Mouse (Mus musculus) embryonic fibroblast, embryonic 13.5 days (primary cell): Measurements from ENCODE around the gene Atp5d. TPM values are rescaled to one million over a fixed set of nuclear protein-coding genes. Genes with fewer than 3 reads are reported as not detected.

Experiments
- H3K27ac ChIP-seq: 2 replicates; pipeline ENCODE4 v1.5.1; 2012; ENCODE audit warnings: low read length, control low read depth, inconsistent platforms; ENCODE audit not compliant: insufficient read depth
- H3K4me1 ChIP-seq: 2 replicates; pipeline ENCODE4 v1.6.1; 2011; ENCODE audit warnings: low read length; ENCODE audit not compliant: control insufficient read depth, insufficient read depth
- H3K4me3 ChIP-seq: 2 replicates; pipeline ENCODE4 v1.5.1; 2011; ENCODE audit warnings: mild to moderate bottlenecking, control low read depth, low read length; ENCODE audit not compliant: insufficient read depth
- CTCF ChIP-seq: IDR thresholded peaks from 2 replicates; pipeline ENCODE4 v1.5.1; 2011; ENCODE audit warnings: mild to moderate bottlenecking, control low read depth, low read length, moderate library complexity, borderline replicate concordance; ENCODE audit not compliant: insufficient read depth
- POLR2A ChIP-seq: IDR thresholded peaks from 2 replicates; pipeline ENCODE4 v1.6.1; 2011; ENCODE audit warnings: low read depth, mild to moderate bottlenecking, control low read depth, low read length, moderate library complexity
- polyA plus RNA-seq: library from polyadenylated mRNA; stranded (reverse); fragments of >200 nt; gene quantifications from 2 replicates; pipeline ENCODE4 v1.2.4, GENCODE M21; 2011; ENCODE audit warnings: low read depth; ENCODE audit not compliant: missing spikeins, insufficient read length

Gene Atp5d
- polyA plus RNA-seq, 1 experiment: 202 TPM

DNA sequence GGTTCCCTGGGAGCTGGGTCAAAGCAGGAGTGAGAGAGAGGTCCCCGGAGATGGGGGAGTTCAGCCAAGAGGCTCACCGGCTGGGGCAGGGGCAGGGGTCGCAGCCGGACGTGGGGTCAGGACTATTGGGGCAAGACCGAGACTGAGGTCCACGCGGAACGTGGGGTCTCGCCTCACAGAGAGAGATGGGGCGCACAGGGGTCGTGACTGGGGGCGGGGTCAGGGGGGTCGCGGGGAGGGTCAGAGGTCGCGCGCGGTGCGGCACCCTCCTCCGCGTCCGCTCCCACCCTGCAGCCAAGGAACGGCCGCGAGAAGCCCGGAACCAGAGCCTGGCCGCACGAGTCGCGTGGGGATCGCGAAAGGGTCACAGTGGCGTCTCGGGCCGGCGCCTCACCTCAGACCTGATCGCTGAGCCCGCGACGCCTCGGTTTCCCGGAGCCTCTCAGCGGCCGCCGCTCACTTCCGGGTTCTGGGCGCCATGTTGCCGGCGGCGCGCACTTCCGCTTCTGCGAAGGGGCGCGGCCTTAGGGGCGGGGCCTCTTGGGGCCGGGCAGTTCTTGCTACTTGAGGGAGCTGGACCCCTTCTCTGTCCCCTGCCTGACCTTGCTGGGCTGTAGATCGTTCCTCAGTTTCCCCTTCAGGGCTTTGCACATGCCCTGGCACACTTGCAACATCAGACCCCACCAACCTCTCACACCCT, 36.1 kb upstream of the Atp5d start:
- peak; percentile 67 for TF ChIP-seq POLR2A
- TF ChIP-seq CTCF: no peak
- H3K4me1 ChIP-seq: peaks cover 16% of the 10 kb centered on the region

DNA sequence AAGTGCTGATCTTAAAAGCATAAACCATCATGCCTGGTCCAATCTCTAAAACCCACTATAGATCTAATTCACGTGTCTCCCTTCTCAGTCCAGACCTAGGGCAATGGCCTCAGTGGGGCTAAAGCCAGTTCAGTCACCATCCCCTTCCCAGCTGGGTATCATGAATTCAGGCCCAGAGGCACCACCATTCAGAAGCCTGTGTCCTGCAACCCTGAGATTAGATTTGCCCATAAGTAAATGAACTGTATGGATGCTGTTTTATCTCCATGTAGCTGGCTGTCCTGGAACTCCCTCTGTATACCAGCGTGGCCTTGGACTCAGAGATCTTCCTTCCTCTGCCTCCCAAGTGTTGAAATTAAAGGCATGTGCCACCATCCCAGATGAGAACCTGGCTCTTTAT, 35.4 kb upstream of the Atp5d start:
- peaks cover 14% of the 10 kb centered on the region for H3K4me1 ChIP-seq
- H3K4me3 ChIP-seq: peak overlapping the region; percentile 8; the same call in 1 of the 2 replicates
- TF ChIP-seq CTCF (no peak), POLR2A (no peak)
- H3K27ac ChIP-seq: peak overlapping the region; percentile 81

More for the DNA sequence above, 36.1 kb upstream of the Atp5d start:
- Histone ChIP-seq H3K4me3 (peak overlapping the region; percentile 83), H3K27ac (peak overlapping the region; percentile 81)

DNA sequence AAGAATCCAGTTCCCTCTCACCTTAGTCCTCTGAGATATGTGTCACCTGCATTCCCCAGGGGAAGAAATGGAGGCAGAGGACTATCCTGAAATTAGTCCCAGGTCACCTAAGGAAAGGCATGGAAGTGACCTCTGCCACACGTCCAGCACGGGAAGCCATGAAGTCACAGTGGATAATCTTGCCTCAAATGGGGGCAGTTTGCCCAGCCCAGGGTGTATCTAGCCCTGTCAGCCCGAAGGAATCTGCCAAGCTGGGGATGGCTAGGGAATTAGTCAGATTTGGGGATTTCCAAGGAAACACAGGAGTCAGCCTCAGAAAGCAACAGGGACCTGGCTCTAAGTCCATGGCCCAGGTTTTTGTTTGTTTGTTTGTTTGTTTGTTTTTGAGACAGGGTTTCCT, 34.3 kb upstream of the Atp5d start:
- Histone ChIP-seq H3K4me1 (peaks cover 9% of the 10 kb centered on the region), H3K27ac (peak overlapping the region; percentile 81), H3K4me3 (peak overlapping the region; percentile 16)
- TF ChIP-seq CTCF (no peak), POLR2A (peak; percentile 56)

DNA sequence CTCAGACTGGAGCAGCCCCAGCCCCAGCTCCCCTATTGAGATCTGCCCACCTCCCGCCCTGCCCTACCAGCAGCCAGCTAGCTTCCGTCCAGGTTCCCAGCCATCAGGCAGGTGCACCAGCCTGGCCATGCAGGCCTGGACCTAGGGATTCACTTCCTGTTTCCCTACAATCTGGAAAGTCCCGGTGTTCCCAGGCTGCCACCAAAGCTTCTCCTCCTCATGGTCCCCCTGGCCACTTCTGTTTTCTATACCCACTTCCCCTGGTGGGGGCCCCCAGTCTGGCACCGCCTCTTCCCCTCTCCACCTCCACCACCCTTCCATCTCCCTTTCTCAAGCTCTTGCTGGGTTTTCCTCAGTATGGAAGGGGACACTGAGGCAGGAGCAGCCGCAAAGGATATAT, 33.0 kb upstream of the Atp5d start, which contains the start of gene Sbno2:
Gene Sbno2, minus strand, starts transcription at position 112 of the 400 bp plus-strand sequence.
- TF ChIP-seq CTCF: no peak
- no peak for TF ChIP-seq POLR2A
- Histone ChIP-seq H3K4me1 (peaks cover 5% of the 10 kb centered on the region; the same call in 1 of the 2 replicates), H3K27ac (peak within 1 kb of the TSS; percentile 81), H3K4me3 (no peak within 1 kb of the TSS)

DNA sequence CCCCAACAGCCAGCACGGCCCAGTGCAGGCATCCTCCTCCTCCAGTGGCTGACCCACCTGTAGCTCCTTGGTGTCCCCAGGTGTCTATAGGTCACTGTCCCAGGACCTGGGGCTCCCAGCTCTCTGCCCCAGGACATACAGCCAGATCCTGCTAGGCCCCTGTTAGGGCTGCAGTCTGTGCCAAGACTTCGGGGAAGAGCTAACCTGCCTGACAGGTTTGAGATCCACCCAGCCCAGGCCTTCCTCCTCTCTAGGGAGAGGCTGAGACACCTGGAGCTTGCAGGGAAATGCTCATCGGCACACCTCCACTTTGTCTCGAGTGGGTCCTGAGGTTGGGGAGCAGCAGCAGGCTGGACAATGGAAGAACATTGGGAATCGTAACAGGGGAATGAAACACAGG, 32.5 kb upstream of the Atp5d start:
- H3K27ac ChIP-seq: no peak overlapping the region
- peaks cover 5% of the 10 kb centered on the region; the same call in 1 of the 2 replicates for H3K4me1 ChIP-seq

DNA sequence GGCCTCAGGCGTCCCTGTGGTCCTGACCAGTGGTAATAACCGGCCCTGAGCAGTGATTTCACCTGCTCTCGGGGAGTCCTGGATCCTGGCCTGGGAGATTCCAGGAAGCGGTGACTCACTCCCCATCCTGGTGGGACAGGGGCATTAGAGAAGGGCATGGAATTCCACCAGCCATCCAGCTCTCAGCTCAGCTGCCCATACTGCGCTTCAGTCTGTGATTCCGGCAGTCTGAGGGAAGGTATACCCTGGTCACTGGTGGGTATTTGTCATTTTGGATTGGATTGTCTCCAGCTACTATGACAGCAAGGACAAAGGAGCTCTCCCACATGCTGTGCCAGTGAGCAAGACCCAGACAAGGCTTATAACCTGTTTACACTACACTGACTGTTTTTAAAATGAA, 30.8 kb upstream of the Atp5d start:
- TF ChIP-seq POLR2A (no peak), CTCF (no peak)
- peaks cover 5% of the 10 kb centered on the region; the same call in 1 of the 2 replicates for H3K4me1 ChIP-seq
- H3K27ac ChIP-seq: 0 out of 2 replicates have a peak overlapping the region, but pooled peaks have one; percentile 2
- H3K4me3 ChIP-seq: no peak overlapping the region

More for the DNA sequence above, 32.5 kb upstream of the Atp5d start:
- TF ChIP-seq POLR2A (no peak), CTCF (no peak)
- H3K4me3 ChIP-seq: no peak overlapping the region

DNA sequence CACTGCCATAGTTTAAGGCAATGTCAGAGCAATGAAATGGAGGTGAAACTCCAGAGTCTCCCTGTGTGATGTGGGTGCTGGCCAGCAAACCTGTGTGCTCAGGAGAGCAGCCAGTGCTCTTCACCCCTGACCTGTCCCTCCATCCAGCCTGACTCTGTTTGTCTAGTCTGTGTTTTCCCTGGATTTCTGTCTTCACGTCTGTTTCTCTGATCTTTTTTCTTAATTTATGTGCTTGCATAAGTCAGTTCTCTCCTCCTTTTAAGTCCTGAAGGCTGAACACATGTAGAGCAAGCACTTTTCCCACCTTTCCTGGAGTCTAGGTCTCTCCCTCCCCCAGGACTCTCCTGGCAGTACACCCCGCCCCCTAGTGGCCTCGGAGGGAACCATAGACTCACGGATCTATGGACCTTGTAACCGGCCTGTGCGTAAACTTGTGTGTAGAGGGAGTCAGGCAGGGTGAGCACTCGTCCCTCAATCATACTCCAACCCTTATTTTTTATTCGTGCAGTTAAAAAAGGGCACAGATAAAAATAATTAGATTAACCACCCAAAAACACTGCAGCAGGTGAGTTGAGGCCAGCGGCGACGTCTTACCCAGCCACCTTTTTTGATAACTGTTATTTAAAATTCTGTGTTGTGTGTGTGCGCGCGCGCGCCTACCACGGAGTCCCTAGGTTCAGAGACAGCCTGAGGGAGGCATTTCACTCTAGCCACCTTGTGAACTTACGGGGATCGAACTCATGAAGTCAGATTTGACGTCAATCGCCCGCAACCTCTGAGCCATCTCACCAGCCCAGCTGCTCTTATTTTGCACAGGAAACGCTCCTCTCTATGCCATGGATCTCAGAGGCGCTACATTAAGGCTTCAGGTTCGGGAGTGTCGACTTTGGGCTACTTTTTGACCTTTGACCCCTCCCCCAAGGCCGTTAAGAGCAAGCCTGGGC, 23.8 kb upstream of the Atp5d start:
- Histone ChIP-seq H3K4me1 (peaks cover 5% of the 10 kb centered on the region; the same call in 1 of the 2 replicates), H3K27ac (peak overlapping the region; percentile 77), H3K4me3 (peak overlapping the region; percentile 57)
- 0 out of 2 replicates have a peak, but pooled peaks have one; percentile 43 for TF ChIP-seq POLR2A
- peak; percentile 76 for TF ChIP-seq CTCF

DNA sequence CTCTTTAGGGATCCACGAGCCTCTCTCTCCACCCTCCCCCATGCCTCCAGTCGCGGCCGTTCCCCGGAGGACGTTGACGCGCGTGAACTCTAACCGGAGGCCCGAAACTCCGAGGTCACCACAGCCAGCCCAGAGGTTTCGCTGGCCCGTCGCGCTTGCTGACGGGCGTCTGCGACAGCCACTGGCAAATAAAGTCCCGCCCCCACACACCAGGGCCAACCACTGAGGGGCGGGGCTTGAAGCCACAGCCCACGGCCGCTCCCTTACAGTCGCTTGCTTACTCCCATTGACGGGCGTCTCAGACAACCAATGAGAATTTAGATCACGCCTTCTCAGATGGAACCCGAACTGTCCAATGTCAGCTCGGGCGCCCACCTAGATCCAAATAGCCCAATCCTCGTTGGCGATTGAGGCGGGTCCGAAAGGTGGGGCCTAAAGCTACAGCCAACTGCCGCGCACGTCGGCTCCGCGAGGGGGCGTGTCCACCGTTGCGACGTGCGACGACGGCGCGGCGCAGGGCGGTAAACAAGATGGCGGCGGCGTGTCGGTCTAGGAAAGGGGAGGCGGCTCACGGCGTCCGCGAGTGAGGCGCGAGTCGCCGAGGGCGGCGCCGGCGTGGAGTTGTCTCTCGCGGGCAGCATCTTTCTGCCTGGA, 23.0 kb upstream of the Atp5d start, which contains the start of gene Stk11:
Gene Stk11, plus strand, starts transcription at position 514 of the 654 bp plus-strand sequence.
- H3K4me1 ChIP-seq: peaks cover 5% of the 10 kb centered on the region; the same call in 1 of the 2 replicates
- H3K4me3 ChIP-seq: peak within 1 kb of the TSS; percentile 72
- peak; percentile 86 for TF ChIP-seq POLR2A
- no peak for TF ChIP-seq CTCF
- H3K27ac ChIP-seq: peak within 1 kb of the TSS; percentile 77

DNA sequence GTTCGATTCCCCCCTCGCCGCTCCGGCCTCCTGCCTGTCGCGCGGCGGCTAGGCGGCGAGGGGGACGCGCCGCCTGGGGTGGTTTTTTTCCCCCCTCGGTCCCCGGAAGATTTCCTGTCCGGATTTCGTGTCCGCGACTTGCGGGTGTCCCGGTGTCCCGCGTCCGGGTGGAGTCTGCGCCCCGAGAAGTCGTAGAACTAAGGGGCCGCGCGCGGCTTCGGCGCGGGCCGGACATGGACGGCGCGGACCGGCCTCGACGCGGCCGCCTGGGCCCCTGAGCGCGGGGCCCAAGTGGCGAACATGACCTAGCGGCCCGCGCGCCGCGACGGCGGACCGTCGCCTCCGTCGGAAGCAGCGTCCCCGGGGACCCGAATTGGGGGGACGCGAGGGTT, 22.5 kb upstream of the Atp5d start:
- Histone ChIP-seq H3K4me1 (peaks cover 5% of the 10 kb centered on the region; the same call in 1 of the 2 replicates), H3K4me3 (peak overlapping the region; percentile 72), H3K27ac (peak overlapping the region; percentile 31)
- no peak for TF ChIP-seq CTCF
- no peak for TF ChIP-seq POLR2A
